Mouse (Mus musculus) hematopoietic multipotent progenitor cell, adult 10-12 weeks (in vitro differentiated cells): ENCODE data around the gene Mgat5. TPM values are rescaled to one million over a fixed set of nuclear protein-coding genes. Genes with fewer than 3 reads are reported as not detected.

Source experiments
- polyA plus RNA-seq: library from polyadenylated mRNA; stranded (reverse); fragments of >175 nt; gene quantifications from 2 replicates; pipeline ENCODE4 v1.2.3, GENCODE M21; 2012; ENCODE audit warnings: low replicate concordance

Gene Mgat5
- 2.8 and 5.6 TPM in 2 replicates for polyA plus RNA-seq

GRCm38 (mm10) chr1:127204817-127205485 lies at the start of gene Mgat5:
Gene Mgat5, plus strand, starts transcription at chr1:127205015.

